Mouse (Mus musculus): ENCODE data around the gene Pip5k1c. TPM values are rescaled to one million over a fixed set of nuclear protein-coding genes. Genes with fewer than 3 reads are reported as not detected.

The Pip5k1c gene
- polyA plus RNA-seq, 1 experiment from 2014 or later = 13.2 TPM

GRCm38 (mm10) chr10:81295185-81295584, 2.4 kb downstream of the Pip5k1c start:
- Histone ChIP-seq H3K9ac (peak overlapping the region; percentile 85), H3K27me3 (peaks cover 8% of the 10 kb centered on the region), H3K4me3 (replicated peaks) (no peak overlapping the region), H3K4me2 (peak overlapping the region; percentile 95), H3K36me3 (no peaks in the 10 kb centered on the region), H3K9me3 (replicated peaks) (no peaks in the 10 kb centered on the region), H3K4me1 (replicated peaks) (peaks cover 94% of the 10 kb centered on the region), H3K27ac (no peak overlapping the region)
- 85% methylated on average over 6 of the region's 6 CpGs for WGBS (ENCODE audit: insufficient replicate concordance)
- ATAC-seq (ENCODE audit: low read depth) (no peak), DNase-seq (no peak)

DNA sequence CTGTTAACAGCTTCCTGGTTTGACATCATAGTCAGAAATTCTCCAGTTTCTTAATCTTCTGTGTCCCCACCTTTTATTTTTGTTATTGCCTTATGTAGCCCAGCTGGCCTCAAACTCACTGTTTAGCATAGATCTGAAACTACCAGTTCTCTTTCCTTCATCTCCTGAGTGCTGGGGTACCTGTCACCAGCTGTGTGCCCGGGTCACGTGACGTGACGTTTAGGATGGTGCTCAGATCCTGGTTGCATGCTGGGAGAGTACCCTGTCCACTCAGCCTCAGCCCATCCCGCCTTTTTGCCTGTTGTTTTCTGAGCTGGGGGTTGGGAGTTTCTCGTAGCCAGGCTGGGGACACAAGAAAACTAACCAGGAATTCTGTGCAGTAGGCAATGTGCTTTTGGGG, 4.5 kb downstream of the Pip5k1c start:
- ATAC-seq (ENCODE audit: low read depth) = no peak
- Histone ChIP-seq H3K27ac (peak overlapping the region; percentile 87), H3K9ac (peak overlapping the region; percentile 45; the same call in 1 of the 2 replicates), H3K4me2 (0 out of 2 replicates have a peak overlapping the region, but pooled peaks have one; percentile 3), H3K36me3 (no peaks in the 10 kb centered on the region), H3K27me3 (no peaks in the 10 kb centered on the region), H3K4me3 (replicated peaks) (no peak overlapping the region), H3K9me3 (replicated peaks) (no peaks in the 10 kb centered on the region), H3K4me1 (replicated peaks) (peaks cover 94% of the 10 kb centered on the region)
- DNase-seq = no peak
- 67% methylated on average over 6 of the region's 6 CpGs for WGBS (ENCODE audit: insufficient replicate concordance)

DNA sequence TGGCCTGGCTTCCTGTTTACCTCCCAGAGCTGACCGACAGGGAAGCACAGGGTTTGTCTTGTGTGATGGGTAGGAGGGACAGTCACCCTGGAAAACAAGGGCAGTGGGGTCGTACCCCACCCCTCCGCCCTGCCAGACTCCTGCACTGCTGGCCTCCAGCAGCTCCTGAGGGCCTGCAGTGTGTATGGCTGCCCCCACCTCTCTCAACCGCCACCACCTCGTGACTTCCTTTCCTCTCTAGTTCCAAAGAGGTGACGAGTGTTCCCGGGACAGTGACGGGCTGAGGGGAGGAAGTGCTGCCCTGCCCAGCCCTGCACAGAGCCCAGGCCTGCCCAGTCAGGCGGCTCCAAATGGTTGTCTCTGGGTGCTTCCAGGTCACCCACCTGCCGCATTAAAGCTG, 5.1 kb downstream of the Pip5k1c start:
- H3K9ac ChIP-seq = peak overlapping the region; percentile 45
- H3K4me3 ChIP-seq (replicated peaks) = no peak overlapping the region
- H3K36me3 ChIP-seq = no peaks in the 10 kb centered on the region
- no peaks in the 10 kb centered on the region for H3K9me3 ChIP-seq (replicated peaks)
- 24% methylated on average over 10 of the region's 10 CpGs for WGBS (ENCODE audit: insufficient replicate concordance)
- peak overlapping the region; percentile 87 for H3K27ac ChIP-seq
- H3K4me2 ChIP-seq = peak overlapping the region; percentile 3; the same call in 1 of the 2 replicates
- DNase-seq = no peak
- peak; percentile 15; the same call in 1 of the 2 replicates for ATAC-seq (ENCODE audit: low read depth)
- H3K27me3 ChIP-seq = no peaks in the 10 kb centered on the region
- peaks cover 98% of the 10 kb centered on the region for H3K4me1 ChIP-seq (replicated peaks)

DNA sequence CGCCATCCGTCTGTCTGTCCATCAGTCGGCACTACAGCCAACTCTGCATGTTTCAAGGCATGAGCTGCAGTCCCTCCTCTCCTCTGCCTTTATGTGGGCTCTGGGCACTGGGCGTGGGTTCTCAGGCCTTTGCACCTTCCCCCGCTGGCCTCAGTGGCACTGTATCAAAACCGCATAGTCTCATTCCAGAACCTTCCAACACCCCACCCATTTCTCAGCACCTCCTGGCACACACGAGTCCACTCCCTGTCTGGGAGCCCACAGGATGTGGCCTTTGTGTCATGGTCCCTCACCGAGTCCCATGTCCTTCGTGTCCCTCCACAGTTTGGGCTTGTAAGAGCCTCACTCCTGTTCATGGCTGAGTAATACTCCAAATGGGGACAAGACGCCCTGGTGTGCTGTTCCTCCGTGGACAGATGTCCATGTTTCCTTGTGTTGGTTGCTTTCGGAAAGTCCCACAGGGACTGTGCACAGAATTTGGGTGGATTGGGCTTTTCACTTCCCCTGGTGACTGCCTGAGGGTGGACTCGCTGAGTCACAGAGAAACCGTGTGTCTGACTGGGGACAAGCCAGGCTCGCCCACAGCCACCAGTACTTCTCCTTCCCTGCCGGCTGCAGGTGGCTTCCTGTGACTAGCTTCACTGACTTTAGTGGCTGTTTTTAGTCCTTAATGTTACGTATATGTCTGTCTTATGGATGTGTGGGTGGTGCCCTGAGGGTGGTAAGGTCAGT, 5.8 kb downstream of the Pip5k1c start:
- no peak overlapping the region for H3K4me3 ChIP-seq (replicated peaks)

DNA sequence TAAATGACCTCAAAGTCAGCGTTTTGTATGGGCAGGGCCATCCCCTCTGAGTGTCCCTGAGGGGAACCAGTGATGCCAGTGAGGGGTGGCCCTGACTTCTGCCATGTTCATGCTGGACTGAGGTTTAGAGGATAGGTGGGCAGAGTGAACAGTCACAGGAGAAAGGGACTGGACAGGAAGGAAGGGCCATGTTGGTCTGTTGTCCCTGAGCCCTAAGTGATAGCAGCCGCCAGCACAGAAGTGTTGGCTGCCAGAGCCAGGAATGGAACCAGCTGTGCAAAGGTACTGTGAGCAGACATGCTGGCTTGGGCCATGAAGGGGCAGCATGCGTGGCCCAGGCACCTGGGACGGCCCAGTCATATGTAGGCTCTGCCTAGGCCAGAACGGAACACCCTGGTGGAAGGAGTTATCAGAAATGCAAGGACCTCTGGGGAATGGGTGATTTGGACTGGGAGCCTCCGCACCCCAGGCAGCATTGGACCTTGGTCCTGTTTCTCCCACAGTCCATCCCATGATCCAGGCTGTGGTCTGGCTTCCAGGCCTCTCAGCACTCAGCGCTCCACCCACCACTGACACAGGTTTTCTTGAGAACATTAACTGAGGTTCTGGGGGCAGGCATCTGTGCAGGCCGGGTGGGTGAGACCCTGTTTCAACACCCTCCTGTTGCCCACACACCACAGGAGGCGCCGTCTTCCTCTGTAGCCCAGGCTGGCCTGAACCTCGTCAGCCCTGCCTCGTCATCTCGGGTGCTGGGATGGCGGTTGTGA, 7.0 kb downstream of the Pip5k1c start:
- ATAC-seq (ENCODE audit: low read depth) (0 out of 2 replicates have a peak, but pooled peaks have one; percentile 3), DNase-seq (no peak)

More for the DNA sequence above, 5.8 kb downstream of the Pip5k1c start:
- H3K36me3 ChIP-seq = no peaks in the 10 kb centered on the region
- H3K4me1 ChIP-seq (replicated peaks) = peaks cover 100% of the 10 kb centered on the region
- 68% methylated on average over 17 of the region's 17 CpGs for WGBS (ENCODE audit: insufficient replicate concordance)
- peak overlapping the region; percentile 3; the same call in 1 of the 2 replicates for H3K4me2 ChIP-seq
- H3K27me3 ChIP-seq = no peaks in the 10 kb centered on the region
- H3K9ac ChIP-seq = no peak overlapping the region
- no peaks in the 10 kb centered on the region for H3K9me3 ChIP-seq (replicated peaks)
- H3K27ac ChIP-seq = peak overlapping the region; percentile 87
- ATAC-seq (ENCODE audit: low read depth) (no peak), DNase-seq (no peak)

GRCm38 (mm10) chr10:81300352-81300907, 7.7 kb downstream of the Pip5k1c start:
- Histone ChIP-seq H3K9ac (peak overlapping the region; percentile 30; the same call in 1 of the 2 replicates), H3K4me3 (replicated peaks) (no peak overlapping the region), H3K4me2 (peak overlapping the region; percentile 23), H3K27me3 (no peaks in the 10 kb centered on the region), H3K9me3 (replicated peaks) (no peaks in the 10 kb centered on the region), H3K4me1 (replicated peaks) (peaks cover 99% of the 10 kb centered on the region), H3K27ac (peak overlapping the region; percentile 87), H3K36me3 (peaks cover 5% of the 10 kb centered on the region; the same call in 1 of the 2 replicates)
- DNase-seq = no peak
- 74% methylated on average over 9 of the region's 9 CpGs for WGBS (ENCODE audit: insufficient replicate concordance)
- ATAC-seq (ENCODE audit: low read depth) = peak; percentile 30

More for the DNA sequence above, 7.0 kb downstream of the Pip5k1c start:
- Histone ChIP-seq H3K4me1 (replicated peaks) (peaks cover 100% of the 10 kb centered on the region), H3K27me3 (no peaks in the 10 kb centered on the region), H3K27ac (peak overlapping the region; percentile 87), H3K4me3 (replicated peaks) (no peak overlapping the region), H3K9ac (peak overlapping the region; percentile 30), H3K36me3 (no peaks in the 10 kb centered on the region), H3K9me3 (replicated peaks) (no peaks in the 10 kb centered on the region), H3K4me2 (peak overlapping the region; percentile 23)
- WGBS (ENCODE audit: insufficient replicate concordance) = 65% methylated on average over 14 of the region's 14 CpGs

GRCm38 (mm10) chr10:81301321-81301720, 8.6 kb downstream of the Pip5k1c start:
- H3K36me3 ChIP-seq = peaks cover 14% of the 10 kb centered on the region
- H3K4me3 ChIP-seq (replicated peaks) = no peak overlapping the region
- DNase-seq = no peak
- H3K9me3 ChIP-seq (replicated peaks) = no peaks in the 10 kb centered on the region
- WGBS (ENCODE audit: insufficient replicate concordance) = 64% methylated on average over 9 of the region's 9 CpGs
- no peaks in the 10 kb centered on the region for H3K27me3 ChIP-seq
- no peak overlapping the region for H3K4me2 ChIP-seq
- H3K4me1 ChIP-seq (replicated peaks) = peaks cover 90% of the 10 kb centered on the region
- 0 out of 2 replicates have a peak overlapping the region, but pooled peaks have one; percentile 37 for H3K27ac ChIP-seq
- ATAC-seq (ENCODE audit: low read depth) = no peak
- H3K9ac ChIP-seq = no peak overlapping the region

DNA sequence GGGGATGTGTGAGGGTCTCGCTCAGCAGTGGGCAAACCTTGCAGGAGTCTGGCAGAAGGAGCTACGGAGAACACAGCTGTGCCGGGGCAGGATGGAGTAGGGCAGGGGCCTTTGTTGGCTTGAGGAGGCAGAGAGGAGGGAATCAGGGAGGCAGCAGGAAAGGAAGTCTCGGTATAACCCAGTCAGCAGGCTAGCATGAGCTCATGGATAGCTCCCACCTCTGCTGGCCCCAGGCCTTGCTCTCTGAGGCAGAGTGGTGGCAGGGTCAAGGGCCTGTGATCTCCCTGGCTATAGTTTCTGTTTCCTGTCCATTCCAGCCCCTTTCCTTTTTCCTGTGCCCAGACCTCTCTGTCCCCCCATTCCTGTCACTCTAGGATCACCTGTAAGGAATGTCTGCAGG, 9.5 kb downstream of the Pip5k1c start:
- peak overlapping the region; percentile 58 for H3K4me2 ChIP-seq
- H3K4me3 ChIP-seq (replicated peaks) = peak overlapping the region; percentile 32
- H3K4me1 ChIP-seq (replicated peaks) = peaks cover 81% of the 10 kb centered on the region
- peak overlapping the region; percentile 71 for H3K27ac ChIP-seq
- WGBS (ENCODE audit: insufficient replicate concordance) = 65% methylated on average over 4 of the region's 4 CpGs
- peaks cover 24% of the 10 kb centered on the region for H3K36me3 ChIP-seq
- H3K9me3 ChIP-seq (replicated peaks) = no peaks in the 10 kb centered on the region
- H3K27me3 ChIP-seq = no peaks in the 10 kb centered on the region
- ATAC-seq (ENCODE audit: low read depth) = no peak
- peak overlapping the region; percentile 56 for H3K9ac ChIP-seq
- DNase-seq = no peak

DNA sequence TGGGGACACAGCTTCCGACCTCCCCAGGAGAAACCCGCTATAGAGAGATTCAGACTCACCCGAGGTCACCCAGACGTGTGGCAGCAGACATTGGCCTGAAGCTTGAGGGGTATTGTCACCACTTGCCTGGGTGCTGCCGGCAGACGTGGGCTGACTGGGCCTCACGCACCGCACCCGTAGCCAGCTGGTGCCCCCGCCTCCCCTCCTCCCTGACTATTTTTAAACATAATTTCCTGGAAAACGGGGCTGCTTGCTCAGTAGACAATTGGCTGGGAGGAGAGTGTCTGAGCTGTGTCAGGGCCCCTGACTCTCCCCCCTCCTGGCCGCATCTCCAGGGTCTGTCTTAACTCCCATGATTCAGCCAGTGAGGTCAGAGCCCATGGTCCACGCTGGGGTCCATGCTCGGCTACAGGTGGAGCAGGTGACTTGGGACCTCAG, 10.0 kb downstream of the Pip5k1c start:
- Histone ChIP-seq H3K27me3 (no peaks in the 10 kb centered on the region), H3K9ac (peak overlapping the region; percentile 56), H3K4me3 (replicated peaks) (peak overlapping the region; percentile 32), H3K4me2 (peak overlapping the region; percentile 58), H3K9me3 (replicated peaks) (no peaks in the 10 kb centered on the region), H3K27ac (peak overlapping the region; percentile 71), H3K36me3 (peaks cover 29% of the 10 kb centered on the region), H3K4me1 (replicated peaks) (peaks cover 76% of the 10 kb centered on the region)
- DNase-seq (no peak), ATAC-seq (ENCODE audit: low read depth) (peak; percentile 43)
- 17% methylated on average over 14 of the region's 14 CpGs for WGBS (ENCODE audit: insufficient replicate concordance)

GRCm38 (mm10) chr10:81303258-81303657, 10.5 kb downstream of the Pip5k1c start:
- 41% methylated on average over 10 of the region's 10 CpGs for WGBS (ENCODE audit: insufficient replicate concordance)

GRCm38 (mm10) chr10:81303761-81304160, 11.0 kb downstream of the Pip5k1c start:
- DNase-seq (no peak), ATAC-seq (ENCODE audit: low read depth) (no peak)
- H3K9ac ChIP-seq = peak overlapping the region; percentile 56
- H3K4me1 ChIP-seq (replicated peaks) = peaks cover 66% of the 10 kb centered on the region
- H3K4me2 ChIP-seq = peak overlapping the region; percentile 58
- 37% methylated on average over 7 of the region's 7 CpGs for WGBS (ENCODE audit: insufficient replicate concordance)
- no peaks in the 10 kb centered on the region for H3K9me3 ChIP-seq (replicated peaks)
- H3K4me3 ChIP-seq (replicated peaks) = no peak overlapping the region
- peak overlapping the region; percentile 71; the same call in 1 of the 2 replicates for H3K27ac ChIP-seq
- H3K36me3 ChIP-seq = peaks cover 38% of the 10 kb centered on the region
- no peaks in the 10 kb centered on the region for H3K27me3 ChIP-seq

More at GRCm38 (mm10) chr10:81303258-81303657, 10.5 kb downstream of the Pip5k1c start:
- no peaks in the 10 kb centered on the region for H3K27me3 ChIP-seq
- peaks cover 34% of the 10 kb centered on the region for H3K36me3 ChIP-seq
- H3K9me3 ChIP-seq (replicated peaks) = no peaks in the 10 kb centered on the region
- H3K4me1 ChIP-seq (replicated peaks) = peaks cover 71% of the 10 kb centered on the region
- DNase-seq (no peak), ATAC-seq (ENCODE audit: low read depth) (peak; percentile 7; the same call in 1 of the 2 replicates)
- peak overlapping the region; percentile 71 for H3K27ac ChIP-seq
- peak overlapping the region; percentile 32 for H3K4me3 ChIP-seq (replicated peaks)
- H3K9ac ChIP-seq = peak overlapping the region; percentile 56
- H3K4me2 ChIP-seq = peak overlapping the region; percentile 58

All from liver, embryonic 13.5 days (tissue).